Mouse (Mus musculus): ENCODE measurements at regions not wholly inside any gene's neighbourhood (a gene's known extent, or its start where the extent isn't known, plus 50 kb on each side); places are given as distances from the start of the nearest gene placed in this dataset.
"Not testable (repeated sequence)": the region's sequence is repeated elsewhere in the genome, so short reads cannot be mapped to it uniquely, and the experiment has no call there.

DNA sequence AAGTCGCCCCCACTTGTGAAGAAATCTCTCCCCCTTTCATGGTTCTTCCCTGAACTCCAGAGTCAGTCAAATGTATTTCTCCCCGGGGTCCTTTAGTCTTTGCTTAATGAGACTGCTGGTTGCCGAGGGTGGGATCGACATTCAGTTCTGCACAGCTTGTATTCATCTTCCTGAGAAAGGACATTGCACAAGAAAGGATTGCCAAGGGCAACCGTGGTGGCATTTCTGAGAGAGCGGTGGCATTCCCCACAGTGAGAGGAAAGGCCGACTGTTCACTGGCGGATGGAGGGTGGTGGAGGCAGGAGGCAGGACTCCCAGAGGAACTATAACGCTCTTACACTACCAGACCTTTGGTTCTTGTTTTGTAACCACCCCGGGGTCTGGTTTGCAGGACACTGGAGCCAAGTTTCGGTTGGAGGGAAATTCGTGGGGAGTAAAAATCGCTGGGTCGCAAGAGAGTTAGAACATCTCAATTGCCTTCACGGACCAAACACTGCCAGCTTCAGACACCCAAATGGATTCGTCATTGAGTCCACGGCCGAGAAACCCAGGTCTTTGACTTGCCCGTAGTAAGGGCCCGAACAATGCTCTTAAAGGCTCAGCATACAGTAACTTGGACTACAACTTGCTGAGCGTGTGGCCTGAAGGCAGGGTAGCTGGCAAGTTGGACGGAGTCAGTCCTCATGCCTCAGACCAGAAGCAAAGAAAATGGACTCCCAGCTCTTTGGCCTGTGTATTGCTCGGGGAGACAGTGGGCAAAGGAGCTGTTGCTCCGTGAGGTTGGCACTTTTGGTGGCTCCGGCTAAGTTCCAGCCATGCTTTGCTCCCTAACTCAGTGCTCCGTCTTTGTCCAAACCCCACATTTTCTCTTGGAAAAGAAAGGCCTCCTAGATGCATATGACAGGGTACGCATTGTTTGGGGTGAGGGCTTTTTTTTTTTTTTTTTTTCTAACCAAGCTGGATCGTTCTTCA, 70.9 kb upstream of the Slc1a3 start:
- TF ChIP-seq POLR2A (IDR thresholded peaks at IDR 0.05; ENCODE audit: extremely low read depth, insufficient read depth, low read length) (no peak), CTCF (IDR thresholded peaks at IDR 0.05; ENCODE audit: extremely low read depth, insufficient read depth, low read length) (no peak)
- Histone ChIP-seq H3K4me3 (ENCODE audit: insufficient read depth, low read length) (no peak overlapping the region), H3K4me1 (ENCODE audit: control insufficient read depth, insufficient read depth, low read length) (no peaks in the 10 kb centered on the region), H3K27ac (ENCODE audit: insufficient read depth, low read length) (no peak overlapping the region)

DNA sequence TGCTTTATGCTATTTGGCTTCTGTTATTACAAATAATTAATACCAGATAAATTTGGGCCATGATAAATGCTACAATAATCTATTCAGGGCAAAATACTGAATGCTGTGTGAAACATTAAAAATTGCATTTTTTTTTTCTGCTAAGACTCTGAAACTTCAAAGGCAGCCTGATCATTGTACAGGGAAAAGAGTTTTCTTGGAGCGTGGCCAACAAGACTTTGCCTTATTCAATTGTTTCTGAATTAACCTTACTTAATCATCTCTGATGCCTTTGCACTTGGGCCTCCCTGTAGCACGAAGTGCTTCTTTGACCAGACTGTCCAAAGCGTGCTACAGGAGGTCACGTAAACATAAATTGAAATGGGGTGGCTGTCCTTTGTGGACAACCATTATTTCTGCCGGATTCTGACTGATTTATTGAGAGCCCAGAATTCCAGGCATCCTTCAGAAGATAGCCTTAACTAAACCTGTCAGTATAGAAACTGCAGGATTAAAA, 69.9 kb upstream of the Slc1a3 start:
- no peak for TF ChIP-seq CTCF (IDR thresholded peaks at IDR 0.05; ENCODE audit: extremely low read depth, insufficient read depth, low read length)
- TF ChIP-seq POLR2A (IDR thresholded peaks at IDR 0.05; ENCODE audit: extremely low read depth, insufficient read depth, low read length), result no peak
- Histone ChIP-seq H3K4me3 (ENCODE audit: insufficient read depth, low read length) (no peak overlapping the region), H3K4me1 (ENCODE audit: control insufficient read depth, insufficient read depth, low read length) (no peaks in the 10 kb centered on the region), H3K27ac (ENCODE audit: insufficient read depth, low read length) (no peak overlapping the region)

GRCm38 (mm10) chr15:8767624-8768571, 57.3 kb upstream of the Slc1a3 start:
- no peaks in the 10 kb centered on the region for H3K4me1 ChIP-seq (ENCODE audit: control insufficient read depth, insufficient read depth, low read length)
- no peak for TF ChIP-seq CTCF (IDR thresholded peaks at IDR 0.05; ENCODE audit: extremely low read depth, insufficient read depth, low read length)
- no peak for TF ChIP-seq POLR2A (IDR thresholded peaks at IDR 0.05; ENCODE audit: extremely low read depth, insufficient read depth, low read length)
- no peak overlapping the region for H3K27ac ChIP-seq (ENCODE audit: insufficient read depth, low read length)
- H3K4me3 ChIP-seq (ENCODE audit: insufficient read depth, low read length), result no peak overlapping the region

DNA sequence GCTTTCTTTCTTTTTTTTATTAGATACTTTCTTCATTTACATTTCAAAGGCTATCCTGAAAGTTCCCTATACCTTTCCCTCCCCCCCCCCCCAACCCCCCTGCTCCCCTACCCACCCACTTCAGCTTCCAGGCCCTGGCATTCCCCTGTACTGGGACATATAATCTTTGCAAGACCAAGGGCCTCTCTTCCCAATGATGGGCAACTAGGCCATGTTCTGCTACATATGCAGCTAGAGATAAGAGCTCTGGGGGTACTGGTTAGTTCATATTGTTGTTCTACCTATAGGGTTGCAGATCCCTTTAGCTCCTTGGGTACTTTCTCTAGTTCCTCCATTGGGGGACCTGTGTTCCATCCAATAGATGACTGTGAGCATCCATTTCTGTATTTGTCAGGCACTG, 55.6 kb upstream of the Slc1a3 start:
- not testable (repeated sequence) for H3K4me1 ChIP-seq (ENCODE audit: control insufficient read depth, insufficient read depth, low read length); H3K4me3 ChIP-seq (ENCODE audit: insufficient read depth, low read length); H3K27ac ChIP-seq (ENCODE audit: insufficient read depth, low read length)

GRCm38 (mm10) chr15:8761741-8762271, 51.2 kb upstream of the Slc1a3 start:
- no peak overlapping the region for H3K27ac ChIP-seq (ENCODE audit: insufficient read depth, low read length)
- TF ChIP-seq POLR2A (IDR thresholded peaks at IDR 0.05; ENCODE audit: extremely low read depth, insufficient read depth, low read length) (no peak), CTCF (IDR thresholded peaks at IDR 0.05; ENCODE audit: extremely low read depth, insufficient read depth, low read length) (no peak)
- H3K4me3 ChIP-seq (ENCODE audit: insufficient read depth, low read length), result no peak overlapping the region
- H3K4me1 ChIP-seq (ENCODE audit: control insufficient read depth, insufficient read depth, low read length), result no peaks in the 10 kb centered on the region

- H3K4me3 ChIP-seq (ENCODE audit: insufficient read depth, low read length), result no peak overlapping the region
- H3K27ac ChIP-seq (ENCODE audit: insufficient read depth, low read length), result no peak overlapping the region
- H3K4me1 ChIP-seq (ENCODE audit: control insufficient read depth, insufficient read depth, low read length), result no peaks in the 10 kb centered on the region
- no peak for TF ChIP-seq POLR2A (IDR thresholded peaks at IDR 0.05; ENCODE audit: extremely low read depth, insufficient read depth, low read length)
- no peak for TF ChIP-seq CTCF (IDR thresholded peaks at IDR 0.05; ENCODE audit: extremely low read depth, insufficient read depth, low read length)
Observed at GRCm38 (mm10) chr15:8761132-8761531, 50.6 kb upstream of the Slc1a3 start.
